Mouse (Mus musculus): ENCODE measurements around the gene Cdca7. TPM values are rescaled to one million over a fixed set of nuclear protein-coding genes. Genes with fewer than 3 reads are reported as not detected.
A peak's percentile ranks its signal among the peaks of the same experiment; 100 is the strongest.

Gene Cdca7
- polyA plus RNA-seq, 1 experiment from 2014 or later = 58.5 TPM

DNA sequence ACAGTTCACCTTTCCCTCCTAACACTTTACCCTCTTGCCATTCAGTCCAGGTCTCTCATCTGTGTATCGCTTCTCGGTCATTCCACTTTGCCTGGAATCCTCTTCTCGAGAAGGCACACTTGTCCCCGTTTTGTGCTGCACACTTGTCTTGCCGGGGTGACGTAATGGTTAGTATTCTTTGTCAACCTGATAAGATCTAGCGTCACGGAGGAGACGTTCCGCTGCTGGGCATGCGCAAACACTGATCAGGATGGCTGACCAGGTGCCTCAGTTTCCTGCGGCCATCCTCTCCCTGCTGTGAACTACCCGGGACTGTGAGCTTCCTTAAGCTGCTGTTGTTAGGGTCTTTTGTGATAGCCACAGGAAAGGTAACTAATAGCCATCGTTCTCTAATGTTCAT, 17.1 kb downstream of the Cdca7 start:
- no peaks in the 10 kb centered on the region for H3K9me3 ChIP-seq (replicated peaks)
- no peaks in the 10 kb centered on the region for H3K4me1 ChIP-seq (replicated peaks)
- H3K27me3 ChIP-seq (replicated peaks) = peaks cover 6% of the 10 kb centered on the region
- H3K4me3 ChIP-seq = no peak overlapping the region
- no peak overlapping the region for H3K27ac ChIP-seq (ENCODE audit: poor library complexity, severe bottlenecking)
- H3K36me3 ChIP-seq = no peaks in the 10 kb centered on the region
- no peak overlapping the region for H3K9ac ChIP-seq
- ATAC-seq (ENCODE audit: insufficient number of reproducible peaks, low FRiP score) = no peak
- 29% methylated on average over 14 of the region's 14 CpGs for WGBS
- H3K4me2 ChIP-seq = peak overlapping the region; percentile 40

DNA sequence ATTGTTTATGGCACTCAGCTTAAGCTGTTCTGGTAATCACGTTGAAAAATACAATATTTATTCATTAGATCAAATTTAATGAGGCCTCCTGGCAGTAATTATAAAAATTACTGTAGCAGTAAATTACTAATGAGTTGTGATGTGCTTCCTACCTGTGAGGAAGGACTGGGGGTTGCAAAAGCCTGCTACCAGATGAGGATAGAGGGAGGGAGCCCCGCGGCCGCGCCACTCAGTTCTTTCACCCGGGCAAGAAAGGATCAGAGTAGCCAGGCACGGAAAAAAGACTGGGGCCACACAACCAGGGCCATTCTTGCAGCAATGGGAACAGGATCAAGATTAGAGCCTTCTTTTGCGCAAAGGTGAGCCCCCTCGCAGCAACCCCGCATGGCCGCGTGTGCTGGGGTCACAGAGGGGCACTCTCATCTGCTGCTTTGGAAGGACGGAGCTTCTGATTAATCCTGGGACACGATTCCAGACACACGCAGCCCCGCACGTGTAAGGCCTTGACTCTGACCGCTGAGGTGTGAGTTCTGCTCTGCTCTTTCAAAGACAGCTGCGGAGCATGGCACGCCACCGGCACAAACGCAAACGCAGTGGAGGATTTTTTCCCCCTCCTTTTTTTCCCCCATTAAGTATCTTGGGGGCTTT, 23.2 kb downstream of the Cdca7 start:
- H3K4me2 ChIP-seq = peak overlapping the region; percentile 66
- H3K9ac ChIP-seq = peak overlapping the region; percentile 63
- H3K27ac ChIP-seq (ENCODE audit: poor library complexity, severe bottlenecking) = no peak overlapping the region
- no peaks in the 10 kb centered on the region for H3K9me3 ChIP-seq (replicated peaks)
- no peak for ATAC-seq (ENCODE audit: insufficient number of reproducible peaks, low FRiP score)
- H3K36me3 ChIP-seq = no peaks in the 10 kb centered on the region
- H3K4me1 ChIP-seq (replicated peaks) = peaks cover 3% of the 10 kb centered on the region; the same call in 1 of the 2 replicates
- WGBS = 6% methylated on average over 23 of the region's 23 CpGs
- peaks cover 25% of the 10 kb centered on the region for H3K27me3 ChIP-seq (replicated peaks)
- peak overlapping the region; percentile 34 for H3K4me3 ChIP-seq

DNA sequence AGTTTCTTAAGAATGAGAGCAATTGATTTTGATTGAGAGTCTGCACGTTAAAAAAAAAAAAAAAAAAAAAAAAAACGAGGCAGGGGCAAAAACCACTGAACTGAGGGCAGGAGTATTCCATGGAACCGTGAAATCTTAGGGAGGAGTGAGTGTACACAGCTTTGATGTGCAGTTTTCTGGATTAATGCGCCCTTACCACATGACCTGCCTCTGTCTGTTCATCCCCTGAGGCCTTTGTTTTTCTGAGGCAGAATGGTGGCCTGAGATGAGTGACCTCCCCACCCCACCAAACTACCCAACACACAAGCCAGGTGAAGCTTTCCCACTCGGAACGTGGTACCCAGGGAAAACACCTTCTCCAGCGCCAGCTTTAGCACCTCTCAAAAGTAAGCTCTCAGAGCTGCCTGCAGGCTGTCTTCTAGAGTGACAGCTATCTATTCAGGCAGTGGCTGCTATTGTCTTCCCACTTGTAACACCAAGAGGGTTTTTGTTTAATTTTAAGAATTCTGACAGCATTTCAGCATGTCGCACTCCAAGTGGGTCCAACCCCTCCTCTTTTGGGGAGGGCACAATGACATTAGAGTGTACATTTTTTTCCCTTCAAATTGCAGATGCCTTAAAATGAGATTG, 23.9 kb downstream of the Cdca7 start:
- Histone ChIP-seq H3K4me2 (peak overlapping the region; percentile 66), H3K4me1 (replicated peaks) (peaks cover 3% of the 10 kb centered on the region; the same call in 1 of the 2 replicates), H3K27me3 (replicated peaks) (peaks cover 25% of the 10 kb centered on the region), H3K9me3 (replicated peaks) (no peaks in the 10 kb centered on the region), H3K36me3 (no peaks in the 10 kb centered on the region), H3K4me3 (no peak overlapping the region), H3K9ac (no peak overlapping the region), H3K27ac (ENCODE audit: poor library complexity, severe bottlenecking) (no peak overlapping the region)
- 33% methylated on average over 8 of the region's 8 CpGs for WGBS
- no peak for ATAC-seq (ENCODE audit: insufficient number of reproducible peaks, low FRiP score)

GRCm38 (mm10) chr2:72502041-72502813, 26.3 kb downstream of the Cdca7 start:
- Histone ChIP-seq H3K9me3 (replicated peaks) (no peaks in the 10 kb centered on the region), H3K27me3 (replicated peaks) (peaks cover 25% of the 10 kb centered on the region), H3K4me1 (replicated peaks) (peaks cover 3% of the 10 kb centered on the region; the same call in 1 of the 2 replicates), H3K27ac (ENCODE audit: poor library complexity, severe bottlenecking) (no peak overlapping the region), H3K36me3 (no peaks in the 10 kb centered on the region), H3K4me3 (no peak overlapping the region), H3K9ac (no peak overlapping the region), H3K4me2 (no peak overlapping the region)
- ATAC-seq (ENCODE audit: insufficient number of reproducible peaks, low FRiP score) = no peak
- 81% methylated on average over 16 of the region's 16 CpGs for WGBS

GRCm38 (mm10) chr2:72503646-72504045, 27.7 kb downstream of the Cdca7 start:
- H3K36me3 ChIP-seq = no peaks in the 10 kb centered on the region
- H3K4me1 ChIP-seq (replicated peaks) = peaks cover 13% of the 10 kb centered on the region
- peaks cover 15% of the 10 kb centered on the region; the same call in 1 of the 2 replicates for H3K27me3 ChIP-seq (replicated peaks)
- H3K4me2 ChIP-seq = no peak overlapping the region
- H3K4me3 ChIP-seq = no peak overlapping the region
- H3K9me3 ChIP-seq (replicated peaks) = no peaks in the 10 kb centered on the region
- no peak overlapping the region for H3K9ac ChIP-seq
- ATAC-seq (ENCODE audit: insufficient number of reproducible peaks, low FRiP score) = no peak
- WGBS = 73% methylated on average over 9 of the region's 9 CpGs
- H3K27ac ChIP-seq (ENCODE audit: poor library complexity, severe bottlenecking) = no peak overlapping the region

DNA sequence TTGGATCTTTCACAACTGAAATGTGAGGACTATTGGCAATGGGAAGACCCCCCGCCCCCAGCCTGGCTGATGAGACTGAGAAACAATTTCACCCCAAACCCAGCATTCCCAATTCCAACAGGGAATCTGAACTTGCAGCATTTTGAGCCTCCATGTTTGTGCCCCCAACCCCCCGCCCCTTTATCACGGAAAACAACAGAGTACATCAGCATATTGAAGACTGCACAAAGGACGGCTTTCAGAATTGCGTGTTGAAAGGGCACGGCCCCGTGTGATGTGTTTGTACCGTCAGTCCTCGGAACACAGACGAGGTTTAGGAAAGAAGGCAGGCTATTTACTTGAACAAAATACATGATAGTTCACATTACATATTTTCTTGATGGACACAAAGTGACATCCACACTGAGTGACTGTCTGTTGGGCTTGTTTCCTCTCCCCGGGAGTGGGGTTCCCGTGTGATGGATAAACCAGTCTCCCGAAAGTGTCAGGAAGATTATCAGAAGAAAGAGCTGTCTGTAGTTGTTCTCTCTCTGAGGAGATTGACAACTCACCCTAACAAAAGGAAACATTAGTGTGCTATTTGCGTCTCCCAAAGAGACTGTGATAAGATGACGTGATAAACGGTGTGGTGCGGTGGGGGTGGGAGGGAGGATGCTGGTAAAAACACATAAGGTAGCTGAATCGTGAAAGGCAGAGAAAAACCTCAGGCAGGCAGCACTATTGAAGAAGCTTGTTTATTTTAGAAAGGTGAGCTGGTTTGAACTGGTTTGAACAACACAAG, 32.1 kb downstream of the Cdca7 start:
- Histone ChIP-seq H3K9ac (0 out of 2 replicates have a peak overlapping the region, but pooled peaks have one; percentile 23), H3K4me1 (replicated peaks) (peaks cover 10% of the 10 kb centered on the region), H3K4me3 (peak overlapping the region; percentile 17; the same call in 1 of the 2 replicates), H3K27me3 (replicated peaks) (no peaks in the 10 kb centered on the region), H3K27ac (ENCODE audit: poor library complexity, severe bottlenecking) (no peak overlapping the region), H3K9me3 (replicated peaks) (no peaks in the 10 kb centered on the region), H3K36me3 (no peaks in the 10 kb centered on the region), H3K4me2 (peak overlapping the region; percentile 60)
- ATAC-seq (ENCODE audit: insufficient number of reproducible peaks, low FRiP score) = no peak
- WGBS = 22% methylated on average over 18 of the region's 18 CpGs

DNA sequence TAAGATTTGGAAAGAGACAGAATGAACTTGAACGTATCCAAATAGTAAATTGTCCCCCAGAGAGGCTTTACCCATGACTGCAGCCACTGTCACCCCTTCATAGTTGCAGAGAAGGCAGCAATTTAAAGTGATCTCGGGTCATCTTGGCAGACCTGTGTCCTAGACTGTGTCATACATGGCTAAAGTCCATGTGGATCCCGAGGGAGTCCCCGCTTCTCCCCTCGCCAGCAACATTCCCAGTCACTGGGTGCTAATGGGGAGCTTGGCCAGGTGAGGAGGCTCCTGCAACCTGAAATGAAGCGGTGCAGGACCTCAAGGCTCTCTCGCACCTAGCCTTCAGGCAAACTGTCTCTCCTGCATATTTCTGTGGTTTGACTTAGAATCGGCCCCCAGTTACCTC, 32.9 kb downstream of the Cdca7 start:
- Histone ChIP-seq H3K27me3 (replicated peaks) (no peaks in the 10 kb centered on the region), H3K9me3 (replicated peaks) (no peaks in the 10 kb centered on the region), H3K4me1 (replicated peaks) (peaks cover 10% of the 10 kb centered on the region), H3K36me3 (no peaks in the 10 kb centered on the region), H3K9ac (no peak overlapping the region), H3K4me2 (no peak overlapping the region), H3K27ac (ENCODE audit: poor library complexity, severe bottlenecking) (no peak overlapping the region), H3K4me3 (no peak overlapping the region)
- ATAC-seq (ENCODE audit: insufficient number of reproducible peaks, low FRiP score) = no peak
- 80% methylated on average over 8 of the region's 8 CpGs for WGBS

DNA sequence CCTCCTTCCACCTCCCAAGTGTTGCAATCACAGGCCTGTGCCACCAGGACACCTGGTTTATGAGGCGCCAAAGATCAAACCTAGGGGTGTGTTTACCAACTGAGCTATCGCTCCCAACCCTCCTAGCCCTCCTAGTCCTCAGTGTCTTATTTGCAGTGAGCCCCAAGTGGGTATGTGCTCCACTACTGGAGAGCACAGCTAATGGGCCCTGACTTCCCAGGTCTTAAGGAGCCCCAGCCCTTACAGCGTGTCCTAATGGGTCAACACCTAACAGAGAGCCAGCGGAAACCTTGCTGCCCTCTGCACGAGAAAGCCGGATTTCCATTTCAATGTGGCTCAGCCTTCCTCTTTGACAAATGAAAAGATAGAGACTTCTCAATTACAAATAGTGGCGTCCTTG, 39.6 kb downstream of the Cdca7 start:
- Histone ChIP-seq H3K36me3 (no peaks in the 10 kb centered on the region), H3K4me3 (no peak overlapping the region), H3K9ac (no peak overlapping the region), H3K27me3 (replicated peaks) (peaks cover 34% of the 10 kb centered on the region), H3K4me2 (no peak overlapping the region), H3K9me3 (replicated peaks) (no peaks in the 10 kb centered on the region), H3K27ac (ENCODE audit: poor library complexity, severe bottlenecking) (no peak overlapping the region), H3K4me1 (replicated peaks) (no peaks in the 10 kb centered on the region)
- 52% methylated on average over 7 of the region's 7 CpGs for WGBS
- no peak for ATAC-seq (ENCODE audit: insufficient number of reproducible peaks, low FRiP score)

DNA sequence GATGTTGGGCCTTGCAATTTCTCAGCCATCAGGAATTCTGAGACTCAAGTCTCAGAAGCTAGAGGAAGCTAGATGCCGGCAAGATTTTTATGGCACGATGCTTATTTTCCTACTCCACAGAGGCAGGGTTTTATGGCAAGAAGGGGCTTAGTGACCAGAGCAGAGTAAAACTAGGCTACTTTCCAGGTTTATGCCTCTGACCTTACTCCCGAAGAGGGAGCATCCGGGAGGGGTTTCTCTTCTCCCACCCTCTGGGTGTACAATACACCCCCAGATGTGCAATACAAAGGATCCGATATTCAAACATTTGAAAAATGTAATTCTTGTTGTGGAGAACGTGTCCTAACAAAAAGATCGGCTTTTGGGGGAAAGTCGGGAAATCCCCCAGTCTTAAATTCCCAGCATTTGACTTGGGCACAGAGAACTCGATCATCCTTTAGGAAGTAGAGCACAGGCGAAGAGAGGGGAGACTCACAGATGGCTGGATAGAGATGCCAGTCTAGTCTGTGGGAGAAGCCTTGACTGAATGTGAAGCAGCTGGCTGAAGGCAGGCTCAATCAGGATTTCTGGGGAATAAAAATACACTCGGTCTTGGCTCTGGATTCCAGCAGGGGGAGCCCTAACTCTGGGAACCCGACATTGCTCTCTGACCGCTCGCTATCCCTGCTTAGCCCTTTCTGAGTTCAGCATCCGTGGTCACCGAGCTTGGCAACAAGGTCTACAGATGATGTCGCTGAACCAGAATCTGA, 40.2 kb downstream of the Cdca7 start:
- Histone ChIP-seq H3K27me3 (replicated peaks) (peaks cover 34% of the 10 kb centered on the region), H3K4me2 (peak overlapping the region; percentile 18), H3K27ac (ENCODE audit: poor library complexity, severe bottlenecking) (no peak overlapping the region), H3K9ac (no peak overlapping the region), H3K9me3 (replicated peaks) (no peaks in the 10 kb centered on the region), H3K4me1 (replicated peaks) (no peaks in the 10 kb centered on the region), H3K36me3 (no peaks in the 10 kb centered on the region), H3K4me3 (no peak overlapping the region)
- ATAC-seq (ENCODE audit: insufficient number of reproducible peaks, low FRiP score) = no peak
- 22% methylated on average over 17 of the region's 17 CpGs for WGBS

- H3K36me3 ChIP-seq = no peaks in the 10 kb centered on the region
- 29% methylated on average over 8 of the region's 8 CpGs for WGBS
- no peak overlapping the region for H3K27ac ChIP-seq (ENCODE audit: poor library complexity, severe bottlenecking)
- peaks cover 34% of the 10 kb centered on the region for H3K27me3 ChIP-seq (replicated peaks)
- no peaks in the 10 kb centered on the region; the same call in 1 of the 2 replicates for H3K4me1 ChIP-seq (replicated peaks)
- no peak overlapping the region for H3K4me3 ChIP-seq
- H3K4me2 ChIP-seq = peak overlapping the region; percentile 18
- H3K9me3 ChIP-seq (replicated peaks) = no peaks in the 10 kb centered on the region
- no peak for ATAC-seq (ENCODE audit: insufficient number of reproducible peaks, low FRiP score)
- H3K9ac ChIP-seq = no peak overlapping the region
Measured at GRCm38 (mm10) chr2:72516720-72517089, 40.7 kb downstream of the Cdca7 start.

Data from heart, embryonic 12.5 days (tissue).